Comparison of ENCODE assay signal across 8 mouse cellular contexts in the genomic region with DNA sequence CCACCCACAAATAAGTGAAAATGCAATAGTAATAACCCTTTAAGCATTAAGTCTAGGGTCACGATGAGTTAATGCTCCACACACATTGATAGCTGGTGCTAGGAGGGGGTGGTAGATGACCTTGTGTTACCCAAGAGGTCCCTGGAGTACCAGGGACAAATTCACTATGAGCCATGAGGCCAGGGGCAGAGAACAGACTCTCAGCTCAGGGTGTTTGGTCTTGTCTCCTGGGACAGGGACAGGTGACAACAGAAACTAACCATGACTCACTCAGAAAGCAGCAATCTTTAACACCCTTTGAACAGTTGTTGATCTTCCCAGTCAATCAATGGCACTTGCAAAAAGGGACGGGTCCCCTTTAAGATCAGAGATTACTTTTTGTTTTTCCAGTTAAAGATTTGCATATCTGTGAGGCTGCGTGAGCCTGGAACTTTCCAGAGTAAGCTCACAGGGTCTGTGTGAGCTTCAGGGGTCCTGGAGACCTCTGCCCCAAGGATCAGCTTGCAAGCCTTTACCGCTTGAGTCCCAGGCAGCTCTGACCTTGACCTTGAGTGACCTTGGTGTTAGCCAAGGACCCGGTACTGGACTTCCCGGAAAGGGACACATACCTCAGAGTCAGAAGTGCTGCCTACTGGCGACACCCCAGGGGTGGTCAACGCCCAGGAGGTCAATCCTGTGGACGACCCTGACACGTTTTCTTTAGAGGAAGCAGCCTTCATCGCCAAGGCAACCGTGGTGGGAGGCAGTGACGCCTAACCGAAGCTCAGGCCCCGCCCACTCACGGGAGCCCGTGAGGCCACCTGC. TPM values are rescaled to one million over a fixed set of nuclear protein-coding genes. Genes with fewer than 3 reads are reported as not detected.
A peak's percentile ranks its signal among the peaks of the same experiment; 100 is the strongest.
DNase-seq lines count a peak whose midpoint lies in the region; ATAC-seq and TF ChIP-seq lines count a peak whose summit lies in the region.

Gene Cabcoco1 (minus strand): TSS at position 758 of the 804 bp plus-strand sequence.

- peak within 1 kb of the TSS; percentile 27; the same call in 1 of the 2 replicates for H3K4me2 ChIP-seq in forebrain, embryonic 11.5 days (ENCODE audit: low read depth, low read length, severe bottlenecking)
- peak within 1 kb of the TSS; percentile 62 for H3K4me2 ChIP-seq in liver, embryonic 16.5 days (ENCODE audit: low read depth, low read length)
- peak within 1 kb of the TSS; percentile 55 for H3K4me2 ChIP-seq in neural tube, embryonic 12.5 days (replicated peaks)
- peak within 1 kb of the TSS; percentile 64 for H3K4me2 ChIP-seq in stomach, postnatal 0 days (replicated peaks; ENCODE audit: low read depth)

- peak within 1 kb of the TSS; percentile 61 for H3K27ac ChIP-seq in gastrocnemius, adult 2 months
- H3K27ac ChIP-seq in forebrain, embryonic 11.5 days (ENCODE audit: low read depth, low read length): no peak within 1 kb of the TSS
- peak within 1 kb of the TSS; percentile 72 for H3K27ac ChIP-seq in liver, embryonic 16.5 days (ENCODE audit: low read length)
- no peak within 1 kb of the TSS for H3K27ac ChIP-seq in neural tube, embryonic 12.5 days
- peak within 1 kb of the TSS; percentile 40; the same call in 1 of the 2 replicates for H3K27ac ChIP-seq in stomach, postnatal 0 days (replicated peaks)

- peak; percentile 39; the same call in 1 of the 2 replicates for ATAC-seq in forebrain, embryonic 11.5 days (replicated peaks; ENCODE audit: low FRiP score)
- peak; percentile 78 for ATAC-seq in liver, embryonic 16.5 days (ENCODE audit: low read depth)
- peak; percentile 59 for ATAC-seq in neural tube, embryonic 12.5 days (ENCODE audit: low FRiP score, low read depth)
- peak; percentile 73 for ATAC-seq in stomach, postnatal 0 days (ENCODE audit: low FRiP score, low TSS enrichment)

- no peaks in the 10 kb centered on the region for H3K36me3 ChIP-seq in forebrain, embryonic 11.5 days (ENCODE audit: control insufficient read depth, insufficient read depth, low read length)
- H3K36me3 ChIP-seq in liver, embryonic 16.5 days (ENCODE audit: control insufficient read depth, insufficient read depth): no peaks in the 10 kb centered on the region
- H3K36me3 ChIP-seq in neural tube, embryonic 12.5 days: no peaks in the 10 kb centered on the region
- no peaks in the 10 kb centered on the region for H3K36me3 ChIP-seq in stomach, postnatal 0 days (ENCODE audit: control insufficient read depth, insufficient read depth, low read length)

- intact Hi-C loops in gastrocnemius, adult 2 months (cut with DNase I): no loop called here
- intact Hi-C loops in heart, postnatal 36 days (cut with DNase I): loop anchor here (1.0 kb wide), 1 partner anchor 12 kb away; no protein-coding TSS in a partner anchor

- no peak for TF ChIP-seq EP300 in stomach, postnatal 0 days (optimal IDR thresholded peaks at IDR 0.05)

- no peaks in the 10 kb centered on the region for H3K9me3 ChIP-seq in forebrain, embryonic 11.5 days (ENCODE audit: control insufficient read depth, low read length)
- no peaks in the 10 kb centered on the region for H3K9me3 ChIP-seq in liver, embryonic 16.5 days (replicated peaks; ENCODE audit: control insufficient read depth, low read length)
- H3K9me3 ChIP-seq in neural tube, embryonic 12.5 days: no peaks in the 10 kb centered on the region
- no peaks in the 10 kb centered on the region for H3K9me3 ChIP-seq in stomach, postnatal 0 days (ENCODE audit: control insufficient read depth, low read length)

- TF ChIP-seq CTCF in gastrocnemius, adult 2 months (IDR thresholded peaks at IDR 0.05): no peak
- peak; percentile 27; the same call in 1 of the 2 replicates for TF ChIP-seq CTCF in stomach, postnatal 0 days (IDR thresholded peaks at IDR 0.05; ENCODE audit: low read depth)

- peak; percentile 29 for DNase-seq in gastrocnemius, adult 2 months
- no peak for DNase-seq in gastrocnemius, adult 8-10 months (ENCODE audit: low spot score in 2 of 2)
- peak; percentile 70 for DNase-seq in forebrain, embryonic 11.5 days (ENCODE audit: low spot score)
- peak; percentile 45 to 55 for DNase-seq in heart, postnatal 36 days
- DNase-seq in layer of hippocampus, adult 18-20 months (ENCODE audit: low spot score in 2 of 2): peak; percentile 42 to 71
- peak; percentile 84 for DNase-seq in stomach, postnatal 0 days (ENCODE audit: low spot score)

- 16% methylated on average over 17 of the region's 17 CpGs for WGBS in forebrain, embryonic 11.5 days
- WGBS in liver, embryonic 16.5 days (ENCODE audit: insufficient replicate concordance): 6% methylated on average over 17 of the region's 17 CpGs
- WGBS in neural tube, embryonic 12.5 days: 13% methylated on average over 17 of the region's 17 CpGs
- 9% methylated on average over 17 of the region's 17 CpGs for WGBS in stomach, postnatal 0 days

- H3K27me3 ChIP-seq in forebrain, embryonic 11.5 days (ENCODE audit: control insufficient read depth, insufficient read depth, low read length): no peaks in the 10 kb centered on the region
- H3K27me3 ChIP-seq in liver, embryonic 16.5 days (ENCODE audit: control insufficient read depth, insufficient read depth, low read depth, low read length): no peaks in the 10 kb centered on the region
- no peaks in the 10 kb centered on the region for H3K27me3 ChIP-seq in neural tube, embryonic 12.5 days (replicated peaks)
- no peaks in the 10 kb centered on the region for H3K27me3 ChIP-seq in stomach, postnatal 0 days (ENCODE audit: control insufficient read depth, insufficient read depth, low read length)

- peak within 1 kb of the TSS; percentile 67 for H3K4me3 ChIP-seq in gastrocnemius, adult 2 months
- peak within 1 kb of the TSS; percentile 6; the same call in 1 of the 2 replicates for H3K4me3 ChIP-seq in forebrain, embryonic 11.5 days (ENCODE audit: low read depth, low read length)
- peak within 1 kb of the TSS; percentile 55 for H3K4me3 ChIP-seq in liver, embryonic 16.5 days (ENCODE audit: low read depth, low read length)
- no peak within 1 kb of the TSS; the same call in 1 of the 2 replicates for H3K4me3 ChIP-seq in neural tube, embryonic 12.5 days
- H3K4me3 ChIP-seq in stomach, postnatal 0 days (ENCODE audit: low read depth, low read length): peak within 1 kb of the TSS; percentile 44

- H3K4me1 ChIP-seq in forebrain, embryonic 11.5 days (replicated peaks; ENCODE audit: control insufficient read depth, insufficient read depth, low read length): peaks cover 6% of the 10 kb centered on the region; the same call in 1 of the 2 replicates
- H3K4me1 ChIP-seq in liver, embryonic 16.5 days (ENCODE audit: control insufficient read depth, low read depth, low read length): peaks cover 3% of the 10 kb centered on the region; the same call in 1 of the 2 replicates
- H3K4me1 ChIP-seq in neural tube, embryonic 12.5 days: peaks cover 13% of the 10 kb centered on the region
- no peaks in the 10 kb centered on the region; the same call in 1 of the 2 replicates for H3K4me1 ChIP-seq in stomach, postnatal 0 days (replicated peaks; ENCODE audit: control insufficient read depth, insufficient read depth)

- no peak within 1 kb of the TSS for H3K9ac ChIP-seq in forebrain, embryonic 11.5 days (ENCODE audit: low read length)
- H3K9ac ChIP-seq in liver, embryonic 16.5 days (ENCODE audit: low read depth, low read length): peak within 1 kb of the TSS; percentile 7; the same call in 1 of the 2 replicates
- H3K9ac ChIP-seq in neural tube, embryonic 12.5 days: no peak within 1 kb of the TSS
- H3K9ac ChIP-seq in stomach, postnatal 0 days (ENCODE audit: low read length): peak within 1 kb of the TSS; percentile 64

RNA-seq across cellular contexts. Expression of gene Cabcoco1, which starts in this region (rescaled TPM):
- under 1 TPM; 0.33 to 0.78 TPM for total RNA-seq in gastrocnemius, adult 2 months (2021)
- total RNA-seq in gastrocnemius, adult 8-10 months (2022): under 1 TPM in 2 of 4 experiments, not detected in 2; 0.29 TPM
- polyA plus RNA-seq in forebrain, embryonic 11.5 days (2014; fragmentation: Nextera tagmentation; extraction: Ambion mirVana): 0.28 TPM in 1 of 2 replicates, not detected in the other
- 10 to 100 TPM; 19.0 to 21.3 TPM for total RNA-seq in heart, postnatal 36 days (2021)
- 1 to 10 TPM; 2.9 to 3.0 TPM for total RNA-seq in layer of hippocampus, adult 18-20 months (2021)
- 1.9 and 2.1 TPM in 2 replicates for polyA plus RNA-seq in liver, embryonic 16.5 days (2015; fragmentation: Nextera tagmentation; extraction: Ambion mirVana)
- 0.71 TPM in 1 of 2 replicates, not detected in the other for polyA plus RNA-seq in neural tube, embryonic 12.5 days (2016; fragmentation: Nextera tagmentation; extraction: Ambion mirVana)
- 4.7 and 5.2 TPM in 2 replicates for polyA plus RNA-seq in stomach, postnatal 0 days (2015; fragmentation: Nextera tagmentation; extraction: Ambion mirVana)

Comparison
In these comparisons a context has a peak if more than half of its experiments do, and no peak if none do; other contexts are left out.
1. RNA of gene Cabcoco1 (total RNA-seq): 19.0 to 21.3 TPM in heart, postnatal 36 days; 2.9 to 3.0 TPM in layer of hippocampus, adult 18-20 months, 0.33 to 0.78 TPM in gastrocnemius, adult 2 months and 0.29 TPM in gastrocnemius, adult 8-10 months; every median in the first group is over 4 times any median in the second.
2. Peak in DNase-seq, H3K4me3 ChIP-seq and H3K27ac ChIP-seq in gastrocnemius, adult 2 months; RNA of the gene not detected or under 1 TPM.
3. Peak in DNase-seq, ATAC-seq, H3K4me3 ChIP-seq and H3K4me2 ChIP-seq in forebrain, embryonic 11.5 days; RNA of the gene not detected or under 1 TPM.
4. Peak in ATAC-seq and H3K4me2 ChIP-seq in neural tube, embryonic 12.5 days; RNA of the gene not detected or under 1 TPM.
5. DNase-seq: peak in heart, postnatal 36 days (2 of 2), layer of hippocampus, adult 18-20 months (2 of 2) and stomach, postnatal 0 days (single experiment); none in gastrocnemius, adult 8-10 months (0 of 2).
6. H3K27ac ChIP-seq: peak in liver, embryonic 16.5 days (single experiment) and stomach, postnatal 0 days (single experiment); none in forebrain, embryonic 11.5 days (single experiment) and neural tube, embryonic 12.5 days (single experiment).
7. H3K9ac ChIP-seq: peak in liver, embryonic 16.5 days (single experiment) and stomach, postnatal 0 days (single experiment); none in forebrain, embryonic 11.5 days (single experiment) and neural tube, embryonic 12.5 days (single experiment).
8. Peak in every context shown above with its lines, with median percentiles within 50 percentile points of each other: ATAC-seq and H3K4me2 ChIP-seq.